Mouse (Mus musculus) ES-Bruce4 (cell line): ENCODE measurements around the gene Ikbke. TPM values are rescaled to one million over a fixed set of nuclear protein-coding genes. Genes with fewer than 3 reads are reported as not detected.

Experiments
- H3K27ac ChIP-seq: 2 replicates; pipeline ENCODE4 v1.5.1; 2012; ENCODE audit warnings: low read length, inconsistent platforms; ENCODE audit not compliant: insufficient read depth
- H3K27me3 ChIP-seq: 2 replicates; pipeline ENCODE4 v1.6.1; 2012; ENCODE audit warnings: mild to moderate bottlenecking, low read length, inconsistent platforms; ENCODE audit not compliant: control insufficient read depth, poor library complexity, insufficient read depth, severe bottlenecking
- H3K36me3 ChIP-seq: 2 replicates; pipeline ENCODE4 v1.6.1; 2012; ENCODE audit warnings: inconsistent platforms, mild to moderate bottlenecking, low read length, moderate library complexity; ENCODE audit not compliant: control insufficient read depth, poor library complexity, insufficient read depth, severe bottlenecking
- H3K4me1 ChIP-seq: one replicate; pipeline ENCODE4 v1.8.1; 2011; ENCODE audit warnings: low read length; ENCODE audit not compliant: control insufficient read depth, insufficient read depth
- H3K4me3 ChIP-seq: 2 replicates; pipeline ENCODE4 v1.5.1; 2011; ENCODE audit warnings: low read depth, mild to moderate bottlenecking, low read length
- H3K9ac ChIP-seq: 2 replicates; pipeline ENCODE4 v1.6.1; 2012; ENCODE audit warnings: low read depth, mild to moderate bottlenecking, inconsistent platforms; ENCODE audit not compliant: poor library complexity, severe bottlenecking
- H3K9me3 ChIP-seq: replicated peaks from 2 replicates; pipeline ENCODE4 v1.6.1; 2012; ENCODE audit warnings: mild to moderate bottlenecking, low read length, inconsistent platforms; ENCODE audit not compliant: control insufficient read depth, poor library complexity, insufficient read depth, severe bottlenecking
- CTCF ChIP-seq: IDR thresholded peaks from one replicate; pipeline ENCODE4 v1.8.1; 2011; ENCODE audit warnings: low read depth, low read length
- EP300 ChIP-seq: IDR thresholded peaks from 2 replicates; pipeline ENCODE4 v1.6.1; 2011; ENCODE audit warnings: low read depth, low read length; ENCODE audit not compliant: insufficient read depth
- POLR2A ChIP-seq: IDR thresholded peaks from one replicate; pipeline ENCODE4 v1.8.1; 2011; ENCODE audit warnings: low read length; ENCODE audit not compliant: insufficient read depth
- polyA plus RNA-seq: library from polyadenylated mRNA; stranded (reverse); fragments of >200 nt; gene quantifications from 2 replicates; pipeline ENCODE4 v1.2.4, GENCODE M21; 2011; ENCODE audit warnings: low read depth; ENCODE audit not compliant: missing spikeins, insufficient read depth, insufficient read length

The Ikbke gene
- polyA plus RNA-seq, 1 experiment: 4.0 TPM

- no peaks in the 10 kb centered on the region for H3K9me3 ChIP-seq
- TF ChIP-seq CTCF: no peak
- no peak for TF ChIP-seq EP300
- TF ChIP-seq POLR2A: no peak
- H3K27me3 ChIP-seq: peaks cover 2% of the 10 kb centered on the region; the same call in 1 of the 2 replicates
- no peak overlapping the region for H3K4me3 ChIP-seq
- H3K4me1 ChIP-seq: no peaks in the 10 kb centered on the region
- no peak overlapping the region for H3K27ac ChIP-seq
- H3K9ac ChIP-seq: no peak overlapping the region
- no peaks in the 10 kb centered on the region for H3K36me3 ChIP-seq
These were observed 39.7 kb downstream of the Ikbke start for GRCm38 (mm10) chr1:131239576-131240193.

GRCm38 (mm10) chr1:131238931-131239381, 40.5 kb downstream of the Ikbke start:
- Histone ChIP-seq H3K9ac (no peak overlapping the region), H3K36me3 (no peaks in the 10 kb centered on the region), H3K4me1 (no peaks in the 10 kb centered on the region), H3K4me3 (no peak overlapping the region), H3K9me3 (no peaks in the 10 kb centered on the region), H3K27me3 (no peaks in the 10 kb centered on the region), H3K27ac (no peak overlapping the region)
- TF ChIP-seq EP300 (no peak), CTCF (no peak), POLR2A (no peak)

GRCm38 (mm10) chr1:131236077-131236476, 43.3 kb downstream of the Ikbke start:
- TF ChIP-seq POLR2A: no peak
- TF ChIP-seq EP300: no peak
- no peak for TF ChIP-seq CTCF
- H3K9ac ChIP-seq: no peak overlapping the region
- no peak overlapping the region for H3K27ac ChIP-seq
- H3K4me3 ChIP-seq: no peak overlapping the region
- no peaks in the 10 kb centered on the region for H3K9me3 ChIP-seq
- H3K27me3 ChIP-seq: no peaks in the 10 kb centered on the region
- H3K36me3 ChIP-seq: no peaks in the 10 kb centered on the region
- peaks cover 2% of the 10 kb centered on the region for H3K4me1 ChIP-seq

GRCm38 (mm10) chr1:131233527-131233926, 45.9 kb downstream of the Ikbke start:
- Histone ChIP-seq H3K9me3 (no peaks in the 10 kb centered on the region), H3K36me3 (no peaks in the 10 kb centered on the region), H3K9ac (no peak overlapping the region), H3K4me3 (peak overlapping the region; percentile 7; the same call in 1 of the 2 replicates), H3K27ac (no peak overlapping the region), H3K27me3 (no peaks in the 10 kb centered on the region), H3K4me1 (peaks cover 2% of the 10 kb centered on the region)
- TF ChIP-seq EP300 (no peak), CTCF (no peak), POLR2A (no peak)

GRCm38 (mm10) chr1:131228659-131229058, 50.7 kb downstream of the Ikbke start:
- no peak overlapping the region for H3K27ac ChIP-seq
- no peaks in the 10 kb centered on the region for H3K36me3 ChIP-seq
- no peak for TF ChIP-seq CTCF
- no peak for TF ChIP-seq POLR2A
- TF ChIP-seq EP300: no peak
- H3K9me3 ChIP-seq: no peaks in the 10 kb centered on the region
- peaks cover 2% of the 10 kb centered on the region for H3K4me1 ChIP-seq
- no peak overlapping the region for H3K9ac ChIP-seq
- no peaks in the 10 kb centered on the region for H3K27me3 ChIP-seq
- no peak overlapping the region for H3K4me3 ChIP-seq

- Histone ChIP-seq H3K4me3 (no peak overlapping the region), H3K36me3 (no peaks in the 10 kb centered on the region), H3K4me1 (peaks cover 2% of the 10 kb centered on the region), H3K9ac (no peak overlapping the region), H3K27ac (no peak overlapping the region), H3K27me3 (no peaks in the 10 kb centered on the region), H3K9me3 (no peaks in the 10 kb centered on the region)
- TF ChIP-seq CTCF (no peak), EP300 (no peak), POLR2A (no peak)
These were observed 51.2 kb downstream of the Ikbke start for GRCm38 (mm10) chr1:131228225-131228624.
